Mouse (Mus musculus): ENCODE data around the gene Galnt16.

DNA sequence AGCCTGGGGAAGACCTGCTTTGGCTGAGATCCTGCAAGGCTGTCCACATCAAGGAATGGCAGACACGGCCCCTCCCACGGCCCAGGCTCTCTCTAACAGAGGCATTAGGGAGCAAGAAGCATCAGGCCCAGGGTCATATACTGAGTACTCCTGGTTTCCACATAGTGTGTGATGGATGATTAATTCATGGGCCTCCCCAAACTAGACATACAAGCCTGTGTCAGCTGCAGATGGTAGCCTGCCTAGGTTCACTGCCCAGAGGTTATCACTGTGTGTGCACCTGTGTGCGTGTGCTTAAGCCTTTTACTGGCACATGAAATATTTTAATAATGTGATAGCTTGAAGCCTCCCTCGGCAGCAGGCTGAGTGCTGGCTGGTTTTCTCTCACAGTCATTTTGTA lies 77.9 kb downstream of the Galnt16 start:
- TF ChIP-seq CTCF (IDR thresholded peaks at IDR 0.05; ENCODE audit: low read depth): no peak
- no peak for TF ChIP-seq EP300 (IDR thresholded peaks at IDR 0.05; ENCODE audit: low read depth)

Data from heart, postnatal 0 days (tissue).